Mouse (Mus musculus): ENCODE measurements around the gene Kif21b. TPM values are rescaled to one million over a fixed set of nuclear protein-coding genes. Genes with fewer than 3 reads are reported as not detected.
A peak's percentile ranks its signal among the peaks of the same experiment; 100 is the strongest.

The Kif21b gene
- polyA plus RNA-seq, 1 experiment = 224 TPM

GRCm38 (mm10) chr1:136102551-136102950, 28.6 kb upstream of the Kif21b start:
- no peak for DNase-seq
- Histone ChIP-seq H3K4me1 (replicated peaks; ENCODE audit: control insufficient read depth, insufficient read depth, low read length) (no peaks in the 10 kb centered on the region), H3K4me3 (ENCODE audit: control insufficient read depth, insufficient read depth, low read length) (no peak overlapping the region), H3K27ac (ENCODE audit: control insufficient read depth, insufficient read depth, low read length) (no peak overlapping the region), H3K27me3 (ENCODE audit: control insufficient read depth, insufficient read depth, low read length) (no peaks in the 10 kb centered on the region), H3K36me3 (ENCODE audit: control insufficient read depth, insufficient read depth, low read length) (no peaks in the 10 kb centered on the region)
- WGBS = 89% methylated on average over 3 of the region's 3 CpGs
- TF ChIP-seq CTCF (IDR thresholded peaks at IDR 0.05; ENCODE audit: borderline replicate concordance, control insufficient read depth, extremely low read depth, insufficient read depth, low read length, poor library complexity) (no peak), POLR2A (IDR thresholded peaks at IDR 0.05; ENCODE audit: control insufficient read depth, extremely low read depth, insufficient read depth, low read length, poor library complexity) (no peak)

DNA sequence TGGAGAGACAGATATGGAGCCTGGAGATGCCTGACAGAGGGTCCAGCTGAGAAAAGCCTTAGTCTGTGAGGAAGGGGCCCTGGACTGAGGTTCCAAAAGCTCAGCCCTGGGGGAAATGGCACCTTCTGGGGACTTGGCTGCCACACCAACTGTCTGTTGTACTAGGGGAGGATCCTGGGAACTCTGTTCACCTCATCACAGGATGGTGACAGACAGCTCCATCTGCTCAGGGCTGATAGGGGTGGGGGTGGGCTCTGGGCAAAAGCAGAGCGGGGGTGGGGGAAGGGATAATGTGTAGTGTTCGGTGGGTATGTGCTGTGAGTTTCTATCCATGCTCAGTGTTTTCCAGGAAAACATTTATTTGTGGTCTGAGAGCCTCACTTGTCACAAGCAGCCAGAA, 28.2 kb upstream of the Kif21b start:
- 91% methylated on average over 2 of the region's 2 CpGs for WGBS
- DNase-seq = no peak
- Histone ChIP-seq H3K36me3 (ENCODE audit: control insufficient read depth, insufficient read depth, low read length) (no peaks in the 10 kb centered on the region), H3K27ac (ENCODE audit: control insufficient read depth, insufficient read depth, low read length) (no peak overlapping the region), H3K4me3 (ENCODE audit: control insufficient read depth, insufficient read depth, low read length) (no peak overlapping the region), H3K27me3 (ENCODE audit: control insufficient read depth, insufficient read depth, low read length) (no peaks in the 10 kb centered on the region), H3K4me1 (replicated peaks; ENCODE audit: control insufficient read depth, insufficient read depth, low read length) (no peaks in the 10 kb centered on the region)
- TF ChIP-seq CTCF (IDR thresholded peaks at IDR 0.05; ENCODE audit: borderline replicate concordance, control insufficient read depth, extremely low read depth, insufficient read depth, low read length, poor library complexity) = no peak

GRCm38 (mm10) chr1:136103696-136104095, 27.5 kb upstream of the Kif21b start:
- H3K4me1 ChIP-seq (replicated peaks; ENCODE audit: control insufficient read depth, insufficient read depth, low read length) = no peaks in the 10 kb centered on the region
- H3K27me3 ChIP-seq (ENCODE audit: control insufficient read depth, insufficient read depth, low read length) = no peaks in the 10 kb centered on the region
- no peak overlapping the region for H3K4me3 ChIP-seq (ENCODE audit: control insufficient read depth, insufficient read depth, low read length)
- no peak for DNase-seq
- no peaks in the 10 kb centered on the region for H3K36me3 ChIP-seq (ENCODE audit: control insufficient read depth, insufficient read depth, low read length)
- TF ChIP-seq POLR2A (IDR thresholded peaks at IDR 0.05; ENCODE audit: control insufficient read depth, extremely low read depth, insufficient read depth, low read length, poor library complexity) (no peak), CTCF (IDR thresholded peaks at IDR 0.05; ENCODE audit: borderline replicate concordance, control insufficient read depth, extremely low read depth, insufficient read depth, low read length, poor library complexity) (no peak)
- WGBS = 93% methylated on average over 7 of the region's 7 CpGs
- no peak overlapping the region for H3K27ac ChIP-seq (ENCODE audit: control insufficient read depth, insufficient read depth, low read length)

DNA sequence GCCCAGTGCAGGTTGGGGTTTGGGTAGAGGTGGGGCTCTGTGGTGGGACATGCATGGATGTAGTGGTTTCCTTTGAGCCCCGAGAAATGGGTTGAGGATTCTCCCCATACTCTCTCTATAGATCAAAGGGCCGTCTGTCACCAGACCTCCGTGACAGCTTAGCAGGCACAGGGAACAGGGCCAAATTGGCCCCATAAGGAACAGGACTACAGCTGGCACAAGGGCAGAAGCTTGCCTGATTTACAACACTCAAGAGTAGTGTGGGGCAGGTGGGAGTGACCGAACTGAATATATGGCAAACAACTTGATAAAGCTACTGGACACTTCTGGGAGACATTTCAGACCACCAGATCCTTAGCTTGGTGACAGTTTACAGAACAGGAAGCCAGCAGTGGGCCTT, 26.4 kb upstream of the Kif21b start:
- H3K4me1 ChIP-seq (replicated peaks; ENCODE audit: control insufficient read depth, insufficient read depth, low read length) = no peaks in the 10 kb centered on the region
- H3K4me3 ChIP-seq (ENCODE audit: control insufficient read depth, insufficient read depth, low read length) = no peak overlapping the region
- no peak for DNase-seq
- H3K27ac ChIP-seq (ENCODE audit: control insufficient read depth, insufficient read depth, low read length) = no peak overlapping the region
- no peaks in the 10 kb centered on the region for H3K27me3 ChIP-seq (ENCODE audit: control insufficient read depth, insufficient read depth, low read length)
- TF ChIP-seq CTCF (IDR thresholded peaks at IDR 0.05; ENCODE audit: borderline replicate concordance, control insufficient read depth, extremely low read depth, insufficient read depth, low read length, poor library complexity) (no peak), POLR2A (IDR thresholded peaks at IDR 0.05; ENCODE audit: control insufficient read depth, extremely low read depth, insufficient read depth, low read length, poor library complexity) (no peak)
- H3K36me3 ChIP-seq (ENCODE audit: control insufficient read depth, insufficient read depth, low read length) = no peaks in the 10 kb centered on the region
- WGBS = 24% methylated on average over 4 of the region's 4 CpGs

DNA sequence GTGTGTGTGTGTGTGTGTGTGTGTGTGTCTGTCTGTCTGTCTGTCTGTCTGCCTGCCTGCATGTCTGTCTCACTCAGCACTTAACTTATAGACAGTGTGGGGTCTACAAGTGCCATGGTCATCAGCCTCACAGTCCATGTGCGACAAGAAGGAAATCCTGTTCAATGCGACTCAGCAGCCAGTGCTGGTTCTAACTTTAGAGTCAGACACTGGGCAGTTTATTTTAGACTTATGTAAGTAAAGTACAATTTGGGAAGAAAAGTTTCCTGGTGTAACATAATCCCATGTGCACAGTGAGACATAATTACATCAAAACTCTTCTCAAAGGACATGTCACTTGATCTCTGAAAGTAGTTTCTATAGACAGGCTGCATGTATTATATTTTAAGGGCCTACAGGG, 21.7 kb upstream of the Kif21b start:
- H3K27ac ChIP-seq (ENCODE audit: control insufficient read depth, insufficient read depth, low read length) = no peak overlapping the region
- TF ChIP-seq CTCF (IDR thresholded peaks at IDR 0.05; ENCODE audit: borderline replicate concordance, control insufficient read depth, extremely low read depth, insufficient read depth, low read length, poor library complexity) (no peak), POLR2A (IDR thresholded peaks at IDR 0.05; ENCODE audit: control insufficient read depth, extremely low read depth, insufficient read depth, low read length, poor library complexity) (no peak)
- no peak overlapping the region for H3K4me3 ChIP-seq (ENCODE audit: control insufficient read depth, insufficient read depth, low read length)
- DNase-seq = no peak
- no peaks in the 10 kb centered on the region for H3K4me1 ChIP-seq (replicated peaks; ENCODE audit: control insufficient read depth, insufficient read depth, low read length)
- WGBS = 64% methylated on average over 2 of the region's 2 CpGs
- H3K36me3 ChIP-seq (ENCODE audit: control insufficient read depth, insufficient read depth, low read length) = no peaks in the 10 kb centered on the region
- no peaks in the 10 kb centered on the region for H3K27me3 ChIP-seq (ENCODE audit: control insufficient read depth, insufficient read depth, low read length)

DNA sequence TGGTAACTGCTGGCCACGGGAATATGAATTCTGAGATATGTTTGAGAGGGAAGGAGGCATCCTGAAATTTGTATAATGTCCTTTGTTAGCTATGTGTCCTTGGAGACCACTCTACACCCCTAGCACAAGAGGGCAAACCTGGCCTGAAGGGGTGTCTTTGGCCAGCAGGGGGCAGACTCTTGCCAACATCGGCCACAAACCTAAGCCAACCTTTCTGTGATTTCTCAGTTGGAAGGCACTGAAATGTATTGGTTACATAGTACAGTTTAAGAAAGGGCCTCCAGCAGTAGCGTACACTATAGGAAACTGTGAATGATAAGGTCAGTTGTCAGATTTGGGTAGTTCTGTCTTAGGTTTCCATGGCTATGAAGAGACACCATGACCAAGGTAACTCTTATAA, 15.0 kb upstream of the Kif21b start:
- peak; percentile 82 for DNase-seq
- no peak overlapping the region for H3K4me3 ChIP-seq (ENCODE audit: control insufficient read depth, insufficient read depth, low read length)
- H3K27ac ChIP-seq (ENCODE audit: control insufficient read depth, insufficient read depth, low read length) = no peak overlapping the region
- no peaks in the 10 kb centered on the region for H3K36me3 ChIP-seq (ENCODE audit: control insufficient read depth, insufficient read depth, low read length)
- H3K27me3 ChIP-seq (ENCODE audit: control insufficient read depth, insufficient read depth, low read length) = no peaks in the 10 kb centered on the region; the same call in 1 of the 2 replicates
- TF ChIP-seq CTCF (IDR thresholded peaks at IDR 0.05; ENCODE audit: borderline replicate concordance, control insufficient read depth, extremely low read depth, insufficient read depth, low read length, poor library complexity) (peak; percentile 85; the same call in 1 of the 2 replicates), POLR2A (IDR thresholded peaks at IDR 0.05; ENCODE audit: control insufficient read depth, extremely low read depth, insufficient read depth, low read length, poor library complexity) (no peak)
- WGBS = 14% methylated on average over 3 of the region's 3 CpGs
- H3K4me1 ChIP-seq (replicated peaks; ENCODE audit: control insufficient read depth, insufficient read depth, low read length) = peaks cover 22% of the 10 kb centered on the region

- WGBS = 91% methylated on average over 9 of the region's 9 CpGs
- H3K27ac ChIP-seq (ENCODE audit: control insufficient read depth, insufficient read depth, low read length) = no peak overlapping the region
- no peak for DNase-seq
- no peaks in the 10 kb centered on the region for H3K36me3 ChIP-seq (ENCODE audit: control insufficient read depth, insufficient read depth, low read length)
- peaks cover 22% of the 10 kb centered on the region for H3K4me1 ChIP-seq (replicated peaks; ENCODE audit: control insufficient read depth, insufficient read depth, low read length)
- TF ChIP-seq CTCF (IDR thresholded peaks at IDR 0.05; ENCODE audit: borderline replicate concordance, control insufficient read depth, extremely low read depth, insufficient read depth, low read length, poor library complexity) (no peak), POLR2A (IDR thresholded peaks at IDR 0.05; ENCODE audit: control insufficient read depth, extremely low read depth, insufficient read depth, low read length, poor library complexity) (no peak)
- no peaks in the 10 kb centered on the region; the same call in 1 of the 2 replicates for H3K27me3 ChIP-seq (ENCODE audit: control insufficient read depth, insufficient read depth, low read length)
- no peak overlapping the region for H3K4me3 ChIP-seq (ENCODE audit: control insufficient read depth, insufficient read depth, low read length)
These were observed 14.1 kb upstream of the Kif21b start for GRCm38 (mm10) chr1:136117069-136117468.

Data from thymus, adult 2 months (tissue).